Mouse (Mus musculus): ENCODE data around the gene Sdc1.

Gene Sdc1

GRCm38 (mm10) chr12:8770946-8771843 lies at the start of gene Sdc1:
Sdc1 (plus strand) TSS chr12:8771323.
- in situ Hi-C loops (cut with MboI; ENCODE audit: low pct_unique_long_range_greater_than_20kb in 1 of 2, low sequenced_read_pairs in 2 of 2, unreplicated experiment in 1 of 2): loop anchor here (5.0 to 25.0 kb wide), 2 partner anchors 231 to 816 kb away; no protein-coding TSS in a partner anchor

DNA sequence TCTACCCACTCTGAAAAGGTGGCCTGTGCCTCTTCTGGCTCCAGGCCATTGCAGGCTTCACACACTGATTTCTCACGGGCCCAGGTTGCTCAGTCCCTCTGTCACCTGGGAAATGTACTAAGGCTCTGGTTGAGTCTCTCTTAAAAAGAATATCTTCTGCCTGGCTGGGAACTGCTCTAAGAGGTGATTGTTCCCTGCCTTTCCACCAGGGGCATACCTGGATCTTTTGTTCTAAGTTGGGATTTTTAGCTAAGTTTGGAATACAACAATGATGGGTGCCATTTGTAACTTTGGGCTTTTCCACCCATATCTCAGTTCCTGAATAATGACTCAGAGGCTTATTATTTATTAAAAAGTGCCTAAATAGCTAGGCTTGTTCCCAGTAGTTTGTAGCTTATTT lies 44.2 kb upstream of the Sdc1 start:
- in situ Hi-C loops (cut with MboI; ENCODE audit: low pct_unique_long_range_greater_than_20kb in 1 of 2, low sequenced_read_pairs in 2 of 2, unreplicated experiment in 1 of 2): no loop called here

GRCm38 (mm10) chr12:8728739-8729138 lies 42.4 kb upstream of the Sdc1 start:
- in situ Hi-C loops (cut with MboI; ENCODE audit: low pct_unique_long_range_greater_than_20kb in 1 of 2, low sequenced_read_pairs in 2 of 2, unreplicated experiment in 1 of 2): no loop called here

DNA sequence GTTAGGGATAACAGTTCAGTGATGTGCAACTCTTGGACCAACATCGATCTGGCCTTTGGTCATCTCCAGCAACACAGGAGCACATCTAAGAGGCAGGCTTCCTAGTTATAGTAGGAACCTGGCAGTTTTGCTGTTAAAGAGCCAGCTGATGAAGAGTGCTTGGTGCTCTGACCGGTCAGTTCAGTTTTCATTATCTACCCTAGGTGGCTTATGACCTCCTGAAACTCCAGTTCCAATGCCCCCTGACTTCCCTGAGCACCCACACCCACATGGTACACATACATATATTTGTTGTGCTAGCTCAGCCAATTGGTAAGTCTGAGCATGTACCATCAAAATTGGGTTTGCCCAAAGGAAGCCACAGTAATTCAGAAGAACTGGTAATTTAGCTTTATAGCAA lies 17.5 kb upstream of the Sdc1 start:
- in situ Hi-C loops (cut with MboI; ENCODE audit: low pct_unique_long_range_greater_than_20kb in 1 of 2, low sequenced_read_pairs in 2 of 2, unreplicated experiment in 1 of 2): loop anchor here in 1 of 2 experiments (25.0 kb wide), 1 partner anchor 834 kb away; no protein-coding TSS in a partner anchor

GRCm38 (mm10) chr12:8754116-8754515 lies 17.0 kb upstream of the Sdc1 start:
- in situ Hi-C loops (cut with MboI; ENCODE audit: low pct_unique_long_range_greater_than_20kb in 1 of 2, low sequenced_read_pairs in 2 of 2, unreplicated experiment in 1 of 2): loop anchor here in 1 of 2 experiments (25.0 kb wide), 1 partner anchor 833 kb away; no protein-coding TSS in a partner anchor

- in situ Hi-C loops (cut with MboI; ENCODE audit: low pct_unique_long_range_greater_than_20kb in 1 of 2, low sequenced_read_pairs in 2 of 2, unreplicated experiment in 1 of 2): loop anchor here in 1 of 2 experiments (25.0 kb wide), 1 partner anchor 829 kb away; no protein-coding TSS in a partner anchor
Measured at GRCm38 (mm10) chr12:8758029-8758428, 13.1 kb upstream of the Sdc1 start.

- in situ Hi-C loops (cut with MboI; ENCODE audit: low pct_unique_long_range_greater_than_20kb in 1 of 2, low sequenced_read_pairs in 2 of 2, unreplicated experiment in 1 of 2): loop anchor here in 1 of 2 experiments (25.0 kb wide), 1 partner anchor 828 kb away; no protein-coding TSS in a partner anchor
Measured at GRCm38 (mm10) chr12:8759115-8759514, 12.0 kb upstream of the Sdc1 start.

GRCm38 (mm10) chr12:8759779-8760178 lies 11.3 kb upstream of the Sdc1 start:
- in situ Hi-C loops (cut with MboI; ENCODE audit: low pct_unique_long_range_greater_than_20kb in 1 of 2, low sequenced_read_pairs in 2 of 2, unreplicated experiment in 1 of 2): loop anchor here in 1 of 2 experiments (10.0 to 25.0 kb wide), 2 partner anchors 245 to 828 kb away; no protein-coding TSS in a partner anchor

DNA sequence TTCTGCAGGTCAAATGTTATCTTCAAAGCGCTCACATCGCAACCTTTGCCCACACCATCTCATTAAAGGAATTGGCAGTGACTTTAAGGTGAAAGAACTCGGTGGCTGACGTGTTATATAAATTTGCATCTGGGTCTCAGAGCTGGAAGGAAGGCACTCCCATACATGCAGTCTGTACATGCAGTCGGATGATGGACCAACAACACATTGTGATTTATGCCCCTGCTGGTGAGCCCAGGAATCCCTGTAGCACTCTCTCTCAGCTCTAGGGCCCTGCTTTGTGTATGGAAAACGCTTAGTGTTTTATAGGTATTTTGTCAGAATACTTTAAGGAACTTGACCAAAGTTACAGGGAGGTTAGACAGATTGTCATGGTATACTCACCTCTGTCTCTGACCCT lies 10.6 kb upstream of the Sdc1 start:
- in situ Hi-C loops (cut with MboI; ENCODE audit: low pct_unique_long_range_greater_than_20kb in 1 of 2, low sequenced_read_pairs in 2 of 2, unreplicated experiment in 1 of 2): loop anchor here in 1 of 2 experiments (10.0 to 25.0 kb wide), 2 partner anchors 244 to 827 kb away; no protein-coding TSS in a partner anchor

DNA sequence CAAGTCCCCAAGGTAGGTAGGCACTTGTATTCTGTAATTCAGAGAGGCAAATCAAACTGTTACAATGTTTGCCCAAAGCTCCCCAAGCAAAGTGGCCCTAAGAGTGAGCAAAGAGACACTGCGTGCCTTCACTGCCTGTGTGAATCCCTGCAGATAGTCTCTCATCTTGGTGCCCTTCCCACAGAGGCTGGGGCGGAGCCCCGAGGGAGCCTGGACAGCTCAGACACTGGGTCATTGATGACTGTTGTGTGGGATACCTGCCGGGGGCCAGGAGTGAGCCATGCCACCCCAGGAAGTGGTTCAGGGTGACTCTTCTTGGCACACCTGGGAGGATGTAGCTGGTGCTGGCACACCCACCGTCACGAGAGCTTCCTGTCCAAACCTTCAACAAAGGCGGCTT lies 10.1 kb upstream of the Sdc1 start:
- in situ Hi-C loops (cut with MboI; ENCODE audit: low pct_unique_long_range_greater_than_20kb in 1 of 2, low sequenced_read_pairs in 2 of 2, unreplicated experiment in 1 of 2): loop anchor here in 1 of 2 experiments (10.0 to 25.0 kb wide), 2 partner anchors 244 to 826 kb away; no protein-coding TSS in a partner anchor

DNA sequence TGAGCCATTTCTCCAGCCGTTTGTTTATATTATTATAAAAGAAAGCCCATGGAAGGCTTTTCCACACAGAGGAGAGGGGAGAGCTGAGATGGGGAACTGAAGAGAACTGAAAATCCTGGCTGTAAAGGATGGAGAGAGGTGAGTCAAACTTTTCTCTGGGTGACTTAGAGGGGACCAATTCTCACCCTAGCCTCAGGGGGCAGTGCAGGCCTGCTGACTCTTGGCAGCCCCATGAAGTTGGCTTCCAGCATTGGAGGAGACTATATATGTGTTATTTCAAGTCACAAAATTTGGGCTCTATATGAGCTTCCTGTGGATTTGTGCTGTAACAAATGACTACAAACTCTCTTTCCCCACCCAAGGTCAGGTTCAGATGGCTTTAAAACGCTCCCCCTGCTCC lies 8.5 kb upstream of the Sdc1 start:
- in situ Hi-C loops (cut with MboI; ENCODE audit: low pct_unique_long_range_greater_than_20kb in 1 of 2, low sequenced_read_pairs in 2 of 2, unreplicated experiment in 1 of 2): loop anchor here in 1 of 2 experiments (10.0 to 25.0 kb wide), 2 partner anchors 242 to 825 kb away; no protein-coding TSS in a partner anchor

- in situ Hi-C loops (cut with MboI; ENCODE audit: low pct_unique_long_range_greater_than_20kb in 1 of 2, low sequenced_read_pairs in 2 of 2, unreplicated experiment in 1 of 2): loop anchor here in 1 of 2 experiments (10.0 to 25.0 kb wide), 2 partner anchors 240 to 823 kb away; no protein-coding TSS in a partner anchor
Measured at GRCm38 (mm10) chr12:8764221-8764930, 6.7 kb upstream of the Sdc1 start.

DNA sequence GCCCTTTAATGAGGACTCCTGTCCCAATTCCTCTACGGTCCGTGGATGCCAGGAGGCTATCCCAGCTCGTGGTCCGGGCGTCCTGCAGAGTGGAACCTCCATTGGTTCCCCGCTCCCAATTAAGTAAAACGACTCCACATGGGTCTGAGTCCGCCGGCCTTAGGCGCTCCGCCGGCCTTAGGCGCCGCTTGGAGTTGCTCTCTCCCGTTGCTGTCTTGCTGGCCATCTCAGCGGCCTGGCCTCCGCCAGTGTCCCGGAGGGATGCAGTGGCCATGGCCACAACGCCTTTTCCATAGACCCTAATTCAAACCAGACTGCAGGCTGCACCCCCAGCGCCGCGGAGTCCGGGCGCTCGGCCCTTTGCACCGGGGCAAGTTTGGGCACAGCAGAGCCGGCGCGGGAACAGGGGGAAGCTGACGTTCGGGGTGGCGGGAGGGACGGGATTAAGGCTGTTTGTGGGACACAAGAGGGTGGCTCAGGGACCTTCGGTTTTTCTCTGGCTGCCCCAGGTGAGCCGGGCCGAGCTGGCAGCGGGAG lies 789 bp downstream of the Sdc1 start:
- in situ Hi-C loops (cut with MboI; ENCODE audit: low pct_unique_long_range_greater_than_20kb in 1 of 2, low sequenced_read_pairs in 2 of 2, unreplicated experiment in 1 of 2): loop anchor here (5.0 to 25.0 kb wide), 2 partner anchors 230 to 815 kb away; no protein-coding TSS in a partner anchor

DNA sequence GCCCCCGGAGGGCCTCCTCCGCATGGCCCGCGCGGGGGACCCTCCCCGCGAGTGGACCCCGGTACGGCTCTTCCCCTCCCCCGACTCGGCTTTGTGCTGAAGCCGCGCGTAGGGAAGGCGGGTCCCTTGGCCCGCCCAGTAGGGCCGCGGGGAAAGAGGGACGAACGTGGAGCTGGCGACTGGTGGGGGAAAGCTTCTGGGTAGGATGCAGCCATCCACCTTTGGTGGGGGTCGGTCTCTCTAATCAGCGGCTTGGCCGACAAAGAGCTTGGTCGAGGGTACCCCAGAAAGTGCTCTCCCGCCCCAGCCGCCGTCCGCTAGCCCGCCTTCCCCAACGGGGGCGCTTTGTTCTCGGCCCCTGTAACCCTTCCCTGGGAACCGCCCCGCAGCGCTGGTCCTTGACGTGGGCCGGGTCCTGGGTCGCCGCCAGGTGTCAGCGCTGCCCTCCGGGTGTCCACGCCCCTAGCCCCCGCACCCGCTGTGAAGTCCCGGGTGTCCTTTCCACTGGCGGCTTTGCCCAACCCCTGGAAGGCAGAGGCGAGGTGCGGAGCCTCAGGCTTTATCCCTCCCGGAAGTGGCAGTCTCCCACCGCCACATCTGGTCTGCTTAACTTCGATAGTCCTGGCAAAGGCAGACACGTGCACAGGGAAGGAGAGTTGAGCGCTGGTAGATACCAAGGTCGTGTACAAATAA lies 1.5 kb downstream of the Sdc1 start:
- in situ Hi-C loops (cut with MboI; ENCODE audit: low pct_unique_long_range_greater_than_20kb in 1 of 2, low sequenced_read_pairs in 2 of 2, unreplicated experiment in 1 of 2): loop anchor here (5.0 to 25.0 kb wide), 2 partner anchors 230 to 815 kb away; no protein-coding TSS in a partner anchor

GRCm38 (mm10) chr12:8773336-8773735 lies 2.2 kb downstream of the Sdc1 start:
- in situ Hi-C loops (cut with MboI; ENCODE audit: low pct_unique_long_range_greater_than_20kb in 1 of 2, low sequenced_read_pairs in 2 of 2, unreplicated experiment in 1 of 2): loop anchor here (5.0 to 25.0 kb wide), 2 partner anchors 229 to 814 kb away; no protein-coding TSS in a partner anchor

- in situ Hi-C loops (cut with MboI; ENCODE audit: low pct_unique_long_range_greater_than_20kb in 1 of 2, low sequenced_read_pairs in 2 of 2, unreplicated experiment in 1 of 2): loop anchor here (5.0 to 25.0 kb wide), 2 partner anchors 228 to 813 kb away; no protein-coding TSS in a partner anchor
Measured at GRCm38 (mm10) chr12:8774183-8774582, 3.1 kb downstream of the Sdc1 start.

- in situ Hi-C loops (cut with MboI; ENCODE audit: low pct_unique_long_range_greater_than_20kb in 1 of 2, low sequenced_read_pairs in 2 of 2, unreplicated experiment in 1 of 2): no loop called here
Measured at GRCm38 (mm10) chr12:8776206-8776605, 5.1 kb downstream of the Sdc1 start.

GRCm38 (mm10) chr12:8776741-8777140 lies 5.6 kb downstream of the Sdc1 start:
- in situ Hi-C loops (cut with MboI; ENCODE audit: low pct_unique_long_range_greater_than_20kb in 1 of 2, low sequenced_read_pairs in 2 of 2, unreplicated experiment in 1 of 2): no loop called here

All from mouse embryonic stem cell (cell line).